Mouse (Mus musculus): ENCODE data around the gene Btbd9.

DNA sequence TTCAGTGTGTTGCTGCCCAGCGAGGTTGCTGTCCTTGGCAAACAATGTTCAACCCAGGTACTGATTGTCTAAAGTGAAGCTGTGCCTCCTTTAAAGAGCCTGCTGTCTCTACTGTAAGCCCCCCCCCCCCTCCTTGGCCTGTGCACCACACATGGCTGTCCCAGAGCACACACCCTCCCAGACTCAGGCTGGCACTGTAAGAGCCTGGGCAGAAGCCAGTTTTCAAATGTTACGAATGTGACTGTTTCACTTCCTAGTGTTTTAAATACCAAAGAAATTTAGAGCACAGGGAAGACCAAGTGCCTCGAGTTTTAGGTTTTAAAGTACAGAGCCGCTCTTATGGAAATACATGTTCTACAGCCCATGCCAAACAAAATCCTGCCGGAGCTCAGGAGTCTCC lies 336.8 kb downstream of the Btbd9 start:
- TF ChIP-seq POU5F1 (IDR thresholded peaks at IDR 0.05; ENCODE audit: borderline replicate concordance, low read length) (no peak), CTCF (conservative IDR thresholded peaks at IDR 0.05; ENCODE audit: low read length) (no peak), NANOG (IDR thresholded peaks at IDR 0.05; ENCODE audit: borderline replicate concordance, low read length) (no peak)
